Mouse (Mus musculus): ENCODE results near the gene Zscan5b. TPM values are rescaled to one million over a fixed set of nuclear protein-coding genes. Genes with fewer than 3 reads are reported as not detected.

Zscan5b gene
- polyA plus RNA-seq, 1 experiment from 2014 or later = not detected

DNA sequence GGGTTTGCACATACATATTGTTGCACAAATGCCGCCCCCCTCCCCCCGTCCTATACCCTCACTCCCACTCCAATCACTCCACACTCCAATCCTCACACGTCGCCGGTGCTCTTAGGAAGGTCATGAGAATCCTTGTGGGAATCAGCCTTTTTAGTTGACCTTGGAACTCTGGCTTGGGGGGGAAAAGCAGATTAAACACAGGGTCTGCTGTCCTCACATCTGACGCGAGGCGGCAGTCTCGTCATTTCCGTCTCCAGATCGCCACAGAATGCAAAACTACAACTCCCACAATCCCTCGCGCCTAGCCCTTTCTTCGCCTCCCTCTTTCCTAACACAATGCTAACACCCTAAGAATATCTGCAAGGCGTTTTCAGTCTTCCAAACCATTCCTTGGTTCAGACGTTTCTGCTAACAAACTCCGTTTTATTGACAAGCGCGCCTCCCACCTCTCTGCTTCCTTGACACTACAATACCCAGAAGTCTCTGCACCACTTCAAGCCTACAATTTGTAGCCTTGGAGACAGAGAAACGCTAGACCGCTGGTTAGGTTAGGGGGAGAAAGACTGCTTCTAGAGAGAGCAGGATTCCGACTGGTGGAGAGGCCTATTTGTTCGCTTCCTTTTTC, 61.5 kb downstream of the Zscan5b start:
- Histone ChIP-seq H3K36me3 (no peaks in the 10 kb centered on the region), H3K4me1 (peaks cover 25% of the 10 kb centered on the region), H3K9me3 (no peaks in the 10 kb centered on the region), H3K4me3 (peak overlapping the region; percentile 70), H3K4me2 (peak overlapping the region; percentile 73), H3K9ac (peak overlapping the region; percentile 86), H3K27me3 (replicated peaks) (no peaks in the 10 kb centered on the region), H3K27ac (replicated peaks) (peak overlapping the region; percentile 80)
- ATAC-seq (ENCODE audit: extremely low read depth, insufficient number of reproducible peaks, low FRiP score, low TSS enrichment) = no peak
- WGBS = under 1% methylated on average over 23 of the region's 23 CpGs

DNA sequence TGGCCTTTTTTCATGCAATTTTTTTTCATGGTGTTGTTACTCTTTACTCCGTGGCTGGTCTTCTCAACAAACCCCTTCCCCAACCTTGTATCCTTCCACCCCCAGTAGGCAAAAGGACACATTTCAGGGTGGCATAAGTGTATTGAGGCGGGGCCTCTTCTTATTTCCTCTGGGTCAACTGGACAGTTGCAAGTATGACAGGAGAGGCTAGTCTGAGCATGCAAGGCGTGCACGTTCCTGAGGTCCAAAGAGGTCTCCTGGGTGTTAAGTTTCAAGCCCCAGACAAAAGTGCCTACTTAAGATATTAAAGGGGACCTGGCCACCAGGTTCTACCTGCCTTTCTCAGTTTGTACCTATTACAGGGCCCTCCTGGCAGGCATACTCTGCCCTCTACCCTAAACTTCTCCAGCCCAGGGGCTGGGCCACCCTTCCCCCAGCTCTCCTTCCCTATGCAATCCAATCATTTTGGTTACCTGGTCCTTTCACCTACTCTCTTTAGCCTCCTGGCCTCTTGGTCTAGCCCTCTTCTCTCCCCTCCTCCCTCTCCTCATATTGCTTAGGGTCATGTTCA, 62.4 kb downstream of the Zscan5b start:
- 83% methylated on average over 4 of the region's 4 CpGs for WGBS
- Histone ChIP-seq H3K4me3 (no peak overlapping the region), H3K27me3 (replicated peaks) (no peaks in the 10 kb centered on the region), H3K9me3 (no peaks in the 10 kb centered on the region), H3K4me1 (peaks cover 25% of the 10 kb centered on the region), H3K4me2 (no peak overlapping the region), H3K9ac (no peak overlapping the region), H3K27ac (replicated peaks) (no peak overlapping the region), H3K36me3 (no peaks in the 10 kb centered on the region)
- ATAC-seq (ENCODE audit: extremely low read depth, insufficient number of reproducible peaks, low FRiP score, low TSS enrichment) = no peak

DNA sequence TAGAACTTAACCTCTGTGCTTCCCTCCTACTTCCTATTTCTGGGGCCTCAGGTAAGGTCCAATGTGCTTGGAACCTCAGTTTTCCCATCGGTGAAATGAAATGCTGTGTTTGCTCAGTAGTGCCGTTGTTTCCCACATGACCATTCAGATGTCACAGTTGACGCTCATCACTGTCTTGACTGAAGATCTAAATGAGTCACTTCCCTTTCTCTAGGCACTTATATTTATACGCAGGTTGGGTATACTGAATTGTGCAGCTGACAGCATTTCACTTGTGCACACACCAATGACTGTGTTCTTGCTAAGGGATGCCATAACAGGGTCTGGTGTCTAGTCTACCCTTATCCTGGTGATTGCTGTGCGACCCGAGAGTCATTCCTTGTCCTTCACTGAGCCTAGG, 63.3 kb downstream of the Zscan5b start:
- Histone ChIP-seq H3K9ac (no peak overlapping the region), H3K4me1 (peaks cover 25% of the 10 kb centered on the region), H3K27ac (replicated peaks) (peak overlapping the region; percentile 85; the same call in 1 of the 2 replicates), H3K27me3 (replicated peaks) (no peaks in the 10 kb centered on the region), H3K4me3 (peak overlapping the region; percentile 58; the same call in 1 of the 2 replicates), H3K4me2 (peak overlapping the region; percentile 85), H3K9me3 (no peaks in the 10 kb centered on the region), H3K36me3 (peaks cover 4% of the 10 kb centered on the region; the same call in 1 of the 2 replicates)
- WGBS = 86% methylated on average over 6 of the region's 6 CpGs
- ATAC-seq (ENCODE audit: extremely low read depth, insufficient number of reproducible peaks, low FRiP score, low TSS enrichment) = no peak

DNA sequence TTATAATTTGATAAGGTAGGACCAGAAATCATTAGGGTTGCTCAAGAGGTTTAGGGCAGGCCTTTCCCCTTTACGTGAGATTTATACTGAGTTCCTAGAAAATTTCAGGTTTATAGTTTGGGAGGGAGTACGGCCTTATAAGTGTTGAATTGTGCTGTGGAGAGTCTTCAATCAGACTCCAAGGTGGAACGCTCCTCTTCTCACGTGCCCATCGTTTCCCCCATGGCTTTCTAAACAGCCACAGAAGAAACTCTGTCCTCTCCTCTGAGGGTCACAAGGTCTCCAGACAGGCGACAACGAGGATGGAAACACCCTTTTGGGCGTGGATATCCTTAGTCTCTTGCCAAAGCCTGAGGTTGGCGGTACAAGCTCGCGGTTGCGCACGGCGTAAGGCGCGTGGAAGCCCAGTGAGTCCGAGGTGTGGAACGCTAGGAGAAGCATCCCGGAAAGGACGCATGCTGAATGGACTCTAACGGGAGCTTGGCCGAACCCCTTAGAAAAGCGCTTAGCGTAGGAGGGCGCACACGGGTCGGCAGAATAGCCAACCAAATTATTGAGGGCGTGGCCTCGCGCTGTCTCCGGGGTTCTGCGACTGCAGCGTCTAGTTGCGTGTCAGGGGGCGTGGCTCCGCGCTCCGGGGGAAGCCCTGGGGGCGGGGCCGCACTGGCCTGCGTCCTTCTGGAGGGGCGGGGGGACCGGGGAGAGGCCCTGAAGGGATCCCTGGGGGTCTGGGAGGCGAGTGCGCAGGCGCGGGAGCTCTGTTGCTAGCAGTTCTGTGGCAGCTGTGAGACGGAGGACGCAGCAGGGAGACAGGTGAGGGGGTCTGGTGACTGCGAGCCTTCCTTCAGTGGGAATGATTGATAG, 64.0 kb downstream of the Zscan5b start, which contains the start of gene Zfp667:
Gene Zfp667, plus strand, starts transcription at position 738 of the 864 bp plus-strand sequence.
- Histone ChIP-seq H3K27me3 (replicated peaks) (no peaks in the 10 kb centered on the region), H3K27ac (replicated peaks) (peak within 1 kb of the TSS; percentile 85), H3K9ac (peak within 1 kb of the TSS; percentile 82), H3K4me2 (peak within 1 kb of the TSS; percentile 85), H3K4me1 (peaks cover 25% of the 10 kb centered on the region), H3K36me3 (peaks cover 5% of the 10 kb centered on the region; the same call in 1 of the 2 replicates), H3K9me3 (no peaks in the 10 kb centered on the region), H3K4me3 (peak within 1 kb of the TSS; percentile 58)
- peak; percentile 92 for ATAC-seq (ENCODE audit: extremely low read depth, insufficient number of reproducible peaks, low FRiP score, low TSS enrichment)
- WGBS = 4% methylated on average over 45 of the region's 50 CpGs

DNA sequence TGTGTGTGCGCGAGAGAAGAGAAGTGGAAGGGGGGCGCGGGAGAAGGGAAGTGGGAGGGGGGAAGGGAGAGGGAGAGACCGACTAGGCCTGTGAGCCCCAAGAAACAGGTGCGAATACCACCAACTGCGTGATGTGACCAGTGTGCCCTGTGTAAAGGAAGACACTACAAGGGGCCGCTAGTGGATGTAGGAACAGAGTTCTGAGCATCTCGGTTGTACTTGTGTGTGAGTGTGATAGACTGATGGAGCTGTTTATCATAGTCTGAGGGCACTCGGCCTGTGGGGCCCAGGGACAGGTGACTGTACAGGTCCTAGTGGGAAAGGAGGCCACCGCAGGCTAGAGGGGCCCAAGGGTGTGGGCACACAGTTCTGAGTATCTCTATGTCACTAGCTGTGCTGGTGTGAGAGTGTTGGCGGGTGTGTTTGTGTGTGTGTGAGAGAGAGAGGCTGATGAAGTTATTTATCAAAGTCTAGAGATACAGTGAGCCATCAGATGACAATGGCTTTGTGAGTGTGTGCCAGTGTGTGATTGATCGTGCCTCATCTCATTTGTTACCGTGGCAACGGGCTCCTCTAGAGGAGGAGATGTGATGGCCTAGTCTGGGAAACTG, 64.9 kb downstream of the Zscan5b start:
- H3K4me3 ChIP-seq = peak overlapping the region; percentile 58
- 29% methylated on average over 15 of the region's 15 CpGs for WGBS
- H3K27me3 ChIP-seq (replicated peaks) = no peaks in the 10 kb centered on the region
- peaks cover 5% of the 10 kb centered on the region; the same call in 1 of the 2 replicates for H3K36me3 ChIP-seq
- H3K27ac ChIP-seq (replicated peaks) = no peak overlapping the region
- H3K9me3 ChIP-seq = no peaks in the 10 kb centered on the region
- H3K4me1 ChIP-seq = peaks cover 21% of the 10 kb centered on the region
- H3K4me2 ChIP-seq = peak overlapping the region; percentile 85
- 0 out of 2 replicates have a peak, but pooled peaks have one; percentile 6 for ATAC-seq (ENCODE audit: extremely low read depth, insufficient number of reproducible peaks, low FRiP score, low TSS enrichment)
- H3K9ac ChIP-seq = peak overlapping the region; percentile 82

Other genes starting within 250 kb of the Zscan5b start
- gene Vmn1r65, start 211.3 kb upstream of the Zscan5b start, polyA plus RNA-seq (2015; fragmentation: Nextera tagmentation; extraction: Ambion mirVana) = not detected in 2 replicates
- not detected in 2 replicates for gene Nlrp4c, start 177.1 kb upstream of the Zscan5b start, polyA plus RNA-seq (2015; fragmentation: Nextera tagmentation; extraction: Ambion mirVana)
- 19.1 and 20.0 TPM in 2 replicates for gene Zfp787, start 66.3 kb upstream of the Zscan5b start, polyA plus RNA-seq (2015; fragmentation: Nextera tagmentation; extraction: Ambion mirVana)
- 26.8 and 34.0 TPM in 2 replicates for gene Zfp444, start 50.1 kb upstream of the Zscan5b start, polyA plus RNA-seq (2015; fragmentation: Nextera tagmentation; extraction: Ambion mirVana)
- not detected in 2 replicates for gene Galp, start 25.2 kb upstream of the Zscan5b start, polyA plus RNA-seq (2015; fragmentation: Nextera tagmentation; extraction: Ambion mirVana)
- gene Epp13, start 30.4 kb downstream of the Zscan5b start, polyA plus RNA-seq (2015; fragmentation: Nextera tagmentation; extraction: Ambion mirVana) = not detected in 2 replicates
- 3.6 and 4.2 TPM in 2 replicates for gene Zfp667, start 64.3 kb downstream of the Zscan5b start, polyA plus RNA-seq (2015; fragmentation: Nextera tagmentation; extraction: Ambion mirVana)
- gene Zfp583, start 109.0 kb downstream of the Zscan5b start, polyA plus RNA-seq (2015; fragmentation: Nextera tagmentation; extraction: Ambion mirVana) = 2.7 and 4.6 TPM in 2 replicates
- 1.0 and 1.2 TPM in 2 replicates for gene Gm3854, start 121.5 kb downstream of the Zscan5b start, polyA plus RNA-seq (2015; fragmentation: Nextera tagmentation; extraction: Ambion mirVana)
- gene Zfp78, start 141.0 kb downstream of the Zscan5b start, polyA plus RNA-seq (2015; fragmentation: Nextera tagmentation; extraction: Ambion mirVana) = 1.1 TPM in 2 replicates
- 7.0 and 7.4 TPM in 2 replicates for gene Zfp28, start 161.0 kb downstream of the Zscan5b start, polyA plus RNA-seq (2015; fragmentation: Nextera tagmentation; extraction: Ambion mirVana)
- not detected in 2 replicates for gene Smim17, start 176.4 kb downstream of the Zscan5b start, polyA plus RNA-seq (2015; fragmentation: Nextera tagmentation; extraction: Ambion mirVana)
- not detected in 2 replicates for gene Gm20715, start 188.0 kb downstream of the Zscan5b start, polyA plus RNA-seq (2015; fragmentation: Nextera tagmentation; extraction: Ambion mirVana)
- gene Olfr1344, start 216.4 kb downstream of the Zscan5b start, polyA plus RNA-seq (2015; fragmentation: Nextera tagmentation; extraction: Ambion mirVana) = not detected in 2 replicates
- not detected in 2 replicates for gene Olfr1336, start 233.9 kb downstream of the Zscan5b start, polyA plus RNA-seq (2015; fragmentation: Nextera tagmentation; extraction: Ambion mirVana)
- gene Olfr1346, start 244.8 kb downstream of the Zscan5b start, polyA plus RNA-seq (2015; fragmentation: Nextera tagmentation; extraction: Ambion mirVana) = not detected in 2 replicates